Mouse (Mus musculus): ENCODE results near the gene Cplx2.

GRCm38 (mm10) chr13:54411656-54412055, 40.5 kb downstream of the Cplx2 start:
- TF ChIP-seq CTCF (IDR thresholded peaks at IDR 0.05; ENCODE audit: insufficient read depth, low read length): no peak
- TF ChIP-seq POLR2A (IDR thresholded peaks at IDR 0.05; ENCODE audit: borderline replicate concordance, extremely low read depth, low read depth, low read length): no peak
